Mouse (Mus musculus) ES-E14 (cell line): Measurements from ENCODE around the gene Supt6. TPM values are rescaled to one million over a fixed set of nuclear protein-coding genes. Genes with fewer than 3 reads are reported as not detected.
A peak's percentile ranks its signal among the peaks of the same experiment; 100 is the strongest.

Source experiments
- DNase-seq: peaks from one replicate; pipeline ENCODE4 v3.0.0-alpha.2; 2013; ENCODE audit warnings: low read depth, low spot score
- H3K27ac ChIP-seq: 2 replicates; pipeline ENCODE4 v1.5.1; 2012; ENCODE audit warnings: low read depth, mild to moderate bottlenecking, low read length, moderate library complexity, mixed read lengths; ENCODE audit not compliant: poor library complexity, insufficient read depth, severe bottlenecking
- H3K36me3 ChIP-seq: 2 replicates; pipeline ENCODE4 v1.6.1; 2012; ENCODE audit warnings: mild to moderate bottlenecking, low read length, moderate library complexity, mixed read lengths; ENCODE audit not compliant: control insufficient read depth, poor library complexity, insufficient read depth, severe bottlenecking
- H3K4me1 ChIP-seq, 2 experiments: fragments of 150-350 bp in 1 of 2; sonication (generic) in 1 of 2; 2 replicates each; pipeline ENCODE4 v1.6.1; 2012; ENCODE audit warnings: low read length in 2 of 2, mild to moderate bottlenecking in 1 of 2, mixed read lengths in 1 of 2; ENCODE audit not compliant: control insufficient read depth in 2 of 2, insufficient read depth in 2 of 2, poor library complexity in 1 of 2
- H3K4me3 ChIP-seq, 2 experiments: fragments of 150-350 bp in 1 of 2; sonication (generic) in 1 of 2; 2 replicates each; pipeline ENCODE4 v1.5.1; 2012; ENCODE audit warnings: low read length in 2 of 2, low read depth in 1 of 2, mild to moderate bottlenecking in 1 of 2, mixed read lengths in 1 of 2; ENCODE audit not compliant: insufficient read depth in 1 of 2, poor library complexity in 1 of 2, severe bottlenecking in 1 of 2
- H3K9ac ChIP-seq: 2 replicates; pipeline ENCODE4 v1.6.1; 2012; ENCODE audit warnings: low read depth, mild to moderate bottlenecking, low read length, mixed read lengths; ENCODE audit not compliant: poor library complexity, insufficient read depth, severe bottlenecking
- H3K9me3 ChIP-seq: fragments of 150-350 bp; sonication (generic); 2 replicates; pipeline ENCODE4 v1.6.1; 2012; ENCODE audit warnings: low read depth, mild to moderate bottlenecking, low read length; ENCODE audit not compliant: control insufficient read depth, insufficient read depth
- CHD2 ChIP-seq: IDR thresholded peaks from 2 replicates; pipeline ENCODE4 v1.6.1; 2014; ENCODE audit warnings: mild to moderate bottlenecking, low read depth, low read length, inconsistent platforms
- HCFC1 ChIP-seq: IDR thresholded peaks from 2 replicates; pipeline ENCODE4 v1.6.1; 2012; ENCODE audit warnings: low read length, inconsistent platforms, borderline replicate concordance; ENCODE audit not compliant: insufficient read depth
- MAFK ChIP-seq: IDR thresholded peaks from 2 replicates; pipeline ENCODE4 v1.6.1; 2014; ENCODE audit warnings: mild to moderate bottlenecking, low read depth, low read length, inconsistent platforms; ENCODE audit not compliant: insufficient read depth
- ZC3H11A ChIP-seq: IDR thresholded peaks from 2 replicates; pipeline ENCODE4 v1.6.1; 2012; ENCODE audit warnings: low read depth, mild to moderate bottlenecking, inconsistent platforms, low read length, borderline replicate concordance
- ZNF384 ChIP-seq: IDR thresholded peaks from 2 replicates; pipeline ENCODE4 v1.6.1; 2012; ENCODE audit warnings: low read depth, low read length, inconsistent platforms
- in situ Hi-C, 2 experiments: fragments of 600-800 bp; cut with MboI; formaldehyde crosslinking; loops; one replicate each; pipeline ENCODE4 v1.15.1; 2025; ENCODE audit warnings: low sequenced_read_pairs in 2 of 2, inconsistent platforms in 1 of 2; ENCODE audit not compliant: unreplicated experiment in 2 of 2
- total RNA-seq: library from RNA; depleted of rRNA; stranded (reverse); fragments of 300-350 nt; gene quantifications from 2 replicates; pipeline ENCODE4 v1.2.3, GENCODE M21; 2012

The Supt6 gene
- total RNA-seq, 1 experiment, result 63.0 TPM

DNA sequence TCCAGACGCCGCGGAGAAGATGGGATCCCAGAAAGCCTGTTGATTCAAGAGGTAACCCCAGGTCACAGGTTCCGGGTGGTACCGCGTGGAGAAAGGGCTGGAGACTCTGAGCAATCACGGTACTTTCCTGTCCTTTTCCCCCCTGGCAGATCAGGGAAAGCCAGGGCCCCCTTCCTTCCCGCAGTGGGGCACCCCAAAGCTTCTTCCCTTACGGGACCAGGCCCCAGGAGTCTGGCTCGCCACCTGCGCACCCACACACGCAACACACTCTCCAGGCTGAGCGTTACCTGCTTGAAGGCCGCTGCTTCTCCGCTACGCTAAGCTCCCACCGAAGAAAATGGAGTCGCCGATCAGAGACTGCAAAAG is 543 bp downstream of the Supt6 start:
- Histone ChIP-seq H3K36me3 (peaks cover 6% of the 10 kb centered on the region), H3K4me3 (peak overlapping the region; percentile 94 to 99), H3K27ac (peak overlapping the region; percentile 78), H3K9me3 (no peaks in the 10 kb centered on the region), H3K4me1 (peaks cover 11 to 16% of the 10 kb centered on the region in 2 experiments), H3K9ac (peak overlapping the region; percentile 93)
- no peak for TF ChIP-seq ZC3H11A
- no peak for TF ChIP-seq MAFK
- no peak for TF ChIP-seq ZNF384
- no peak for TF ChIP-seq CHD2
- no peak for TF ChIP-seq HCFC1
- in situ Hi-C loops, result no loop called here
- no peak for DNase-seq

DNA sequence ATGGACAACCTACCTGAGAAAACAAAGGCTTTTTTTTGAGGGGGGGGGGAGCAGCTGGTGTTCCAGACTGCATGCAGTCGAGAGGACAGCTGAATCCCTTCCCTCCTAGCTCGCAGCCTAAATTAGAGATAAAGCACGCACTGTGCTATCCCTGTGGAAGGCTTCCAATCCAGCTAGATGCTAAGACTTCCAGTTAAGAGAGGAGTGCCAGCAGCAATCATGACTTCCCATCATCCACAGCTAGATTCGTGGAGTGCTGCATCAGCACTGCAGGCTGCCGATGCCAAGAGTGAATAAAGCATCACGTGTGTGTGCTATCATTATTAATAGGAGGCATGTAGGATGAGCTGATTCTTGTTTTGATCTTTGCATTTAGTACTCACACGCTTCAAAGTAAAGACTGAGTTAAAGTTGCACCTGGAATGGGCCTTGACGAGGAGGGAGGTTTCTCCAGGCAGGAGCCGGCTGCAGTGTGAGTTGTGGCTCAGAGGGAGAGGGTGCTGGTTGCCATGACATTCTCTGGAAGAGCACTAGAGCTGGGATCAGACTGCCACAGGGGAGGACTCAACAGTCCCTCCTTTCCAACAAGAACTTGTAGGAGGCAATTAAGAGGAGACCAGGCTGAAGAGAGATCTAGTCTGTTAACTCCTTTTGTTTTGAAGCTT is 5.5 kb downstream of the Supt6 start:
- Histone ChIP-seq H3K4me1 (peaks cover 5 to 6% of the 10 kb centered on the region in 2 experiments), H3K27ac (no peak overlapping the region), H3K4me3 (no peak overlapping the region), H3K9ac (no peak overlapping the region), H3K36me3 (peaks cover 13% of the 10 kb centered on the region), H3K9me3 (no peaks in the 10 kb centered on the region)
- no peak for DNase-seq
- TF ChIP-seq ZNF384 (no peak), MAFK (no peak), ZC3H11A (no peak), HCFC1 (no peak), CHD2 (no peak)
- in situ Hi-C loops, result no loop called here

DNA sequence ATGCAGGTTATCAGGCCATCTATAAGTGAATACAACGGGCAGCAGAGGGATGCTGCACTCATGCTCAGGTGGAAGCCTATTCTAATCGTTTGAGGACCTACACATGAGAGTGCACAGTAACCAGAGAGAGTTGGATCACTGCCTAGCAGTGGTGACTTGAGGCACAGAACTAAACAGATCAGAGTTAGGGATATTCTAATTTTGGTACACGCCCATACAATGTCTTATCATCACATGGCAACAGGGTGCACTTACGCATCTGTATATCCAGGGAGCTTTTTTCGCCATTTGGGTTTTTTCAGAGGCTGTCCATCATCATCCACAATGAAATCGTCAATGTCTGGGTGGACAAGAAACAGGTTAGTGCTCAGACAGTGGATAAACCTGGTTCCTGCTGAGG is 14.3 kb downstream of the Supt6 start:
- DNase-seq, result no peak
- H3K9me3 ChIP-seq, result no peaks in the 10 kb centered on the region
- TF ChIP-seq CHD2 (no peak), MAFK (no peak), HCFC1 (no peak), ZNF384 (no peak), ZC3H11A (no peak)
- no peak overlapping the region for H3K27ac ChIP-seq
- H3K4me3 ChIP-seq, result no peak overlapping the region
- H3K4me1 ChIP-seq, result no peaks in the 10 kb centered on the region
- H3K9ac ChIP-seq, result no peak overlapping the region
- peaks cover 62% of the 10 kb centered on the region for H3K36me3 ChIP-seq
- in situ Hi-C loops, result no loop called here

DNA sequence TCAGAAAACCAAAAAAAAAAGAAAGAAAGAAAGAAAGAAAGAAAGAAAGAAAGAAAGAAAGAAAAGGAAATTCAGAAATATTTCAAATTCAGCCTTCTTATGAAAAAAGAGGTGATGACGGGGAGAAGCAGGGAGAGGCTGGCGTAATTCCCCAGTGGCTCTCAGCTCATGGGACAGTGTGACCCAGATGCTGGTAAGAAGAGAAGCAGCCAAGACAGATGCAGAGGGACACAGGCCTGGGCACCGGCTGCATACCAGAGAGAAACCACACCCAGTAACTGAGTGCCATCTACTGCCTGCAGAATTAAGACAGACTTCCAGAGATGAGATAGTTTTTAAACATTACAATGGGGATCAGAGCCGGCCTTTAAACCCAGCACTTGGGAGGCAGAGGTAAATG is 22.2 kb downstream of the Supt6 start:
- DNase-seq, result no peak
- Histone ChIP-seq H3K9me3 (no peaks in the 10 kb centered on the region), H3K4me3 (no peak overlapping the region), H3K4me1 (no peaks in the 10 kb centered on the region), H3K27ac (no peak overlapping the region), H3K9ac (no peak overlapping the region), H3K36me3 (peaks cover 81% of the 10 kb centered on the region)
- no peak for TF ChIP-seq HCFC1
- no peak for TF ChIP-seq ZNF384
- TF ChIP-seq CHD2, result no peak
- TF ChIP-seq MAFK, result no peak
- TF ChIP-seq ZC3H11A, result no peak
- in situ Hi-C loops, result no loop called here
